Mouse (Mus musculus): ENCODE measurements around the gene Mybph.

DNA sequence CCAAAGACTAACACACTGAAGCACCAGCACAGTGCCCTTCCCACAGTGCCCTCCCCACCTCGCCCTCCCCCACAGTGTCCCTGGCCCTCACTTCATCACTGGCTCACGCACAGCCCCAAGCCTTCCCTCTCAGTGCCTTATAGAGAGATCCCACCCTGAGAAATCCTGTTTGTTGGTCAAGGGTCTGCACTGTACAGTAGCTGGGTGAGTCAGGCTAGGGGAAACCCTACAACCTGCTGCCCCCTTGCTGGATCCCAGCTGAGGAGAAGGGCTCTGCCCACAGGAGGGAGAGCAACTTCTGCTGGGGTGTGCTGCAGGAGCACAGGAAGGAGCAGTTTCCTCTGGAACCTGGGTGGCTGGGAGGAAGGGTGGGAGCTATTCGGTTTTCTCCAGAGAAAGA lies 42.9 kb downstream of the Mybph start:
- no peak for TF ChIP-seq CTCF (IDR thresholded peaks at IDR 0.05; ENCODE audit: low read depth)
- TF ChIP-seq EP300 (optimal IDR thresholded peaks at IDR 0.05), result no peak

Measured in stomach, postnatal 0 days (tissue).